Mouse (Mus musculus) midbrain, embryonic 10.5 days (tissue): ENCODE measurements at regions not wholly inside any gene's neighbourhood (a gene's known extent, or its start where the extent isn't known, plus 50 kb on each side); places are given as distances from the start of the nearest gene placed in this dataset.

Experiments
- DNase-seq: peaks from one replicate; pipeline ENCODE4 v3.0.0-alpha.2; 2017; ENCODE audit warnings: low spot score
- H3K27ac ChIP-seq: fragments of 300-500 bp; sonication (generic); replicated peaks from 2 replicates; pipeline ENCODE4 v1.5.1; 2016; ENCODE audit warnings: mild to moderate bottlenecking
- H3K27me3 ChIP-seq: fragments of 300-500 bp; sonication (generic); 2 replicates; pipeline ENCODE4 v1.6.1; 2016; ENCODE audit warnings: low read depth, mild to moderate bottlenecking; ENCODE audit not compliant: poor library complexity, severe bottlenecking
- H3K36me3 ChIP-seq: fragments of 300-500 bp; sonication (generic); 2 replicates; pipeline ENCODE4 v1.6.1; 2016; ENCODE audit warnings: mild to moderate bottlenecking, moderate library complexity
- H3K4me1 ChIP-seq: fragments of 300-500 bp; sonication (generic); 2 replicates; pipeline ENCODE4 v1.6.1; 2016
- H3K4me3 ChIP-seq: fragments of 300-500 bp; sonication (generic); 2 replicates; pipeline ENCODE4 v1.5.1; 2016; ENCODE audit warnings: mild to moderate bottlenecking, moderate library complexity
- H3K9me3 ChIP-seq: fragments of 300-500 bp; sonication (generic); replicated peaks from 2 replicates; pipeline ENCODE4 v1.6.1; 2016; ENCODE audit warnings: mild to moderate bottlenecking
- WGBS: fragments of 180-500 bp; shearing (Covaris S2); methylation state at CpG from one replicate; pipeline ENCODE4 v1.1.7; 2016; 5-methylcytosine and 5-hydroxymethylcytosine counted together

GRCm38 (mm10) chr12:26086923-26087322, 328.1 kb downstream of the Rnf144a start:
- 95% methylated on average over 4 of the region's 4 CpGs for WGBS
- Histone ChIP-seq H3K27me3 (no peaks in the 10 kb centered on the region), H3K9me3 (no peaks in the 10 kb centered on the region), H3K36me3 (no peaks in the 10 kb centered on the region), H3K27ac (no peak overlapping the region), H3K4me3 (no peak overlapping the region), H3K4me1 (no peaks in the 10 kb centered on the region)
- no peak for DNase-seq

GRCm38 (mm10) chr12:26086414-26086813, 328.6 kb downstream of the Rnf144a start:
- 90% methylated on average over 3 of the region's 3 CpGs for WGBS
- H3K4me3 ChIP-seq, result no peak overlapping the region
- no peaks in the 10 kb centered on the region for H3K9me3 ChIP-seq
- no peaks in the 10 kb centered on the region for H3K36me3 ChIP-seq
- no peak overlapping the region for H3K27ac ChIP-seq
- no peaks in the 10 kb centered on the region for H3K27me3 ChIP-seq
- H3K4me1 ChIP-seq, result no peaks in the 10 kb centered on the region
- DNase-seq, result no peak

- 67% methylated on average over 4 of the region's 4 CpGs for WGBS
- Histone ChIP-seq H3K27me3 (no peaks in the 10 kb centered on the region), H3K4me1 (peaks cover 10% of the 10 kb centered on the region), H3K27ac (no peak overlapping the region), H3K9me3 (no peaks in the 10 kb centered on the region), H3K36me3 (no peaks in the 10 kb centered on the region), H3K4me3 (no peak overlapping the region)
- DNase-seq, result no peak
Measured at GRCm38 (mm10) chr12:26079061-26079625, 335.9 kb downstream of the Rnf144a start.

- Histone ChIP-seq H3K4me3 (no peak overlapping the region), H3K4me1 (peaks cover 10% of the 10 kb centered on the region), H3K9me3 (no peaks in the 10 kb centered on the region), H3K27ac (no peak overlapping the region; the same call in 1 of the 2 replicates), H3K36me3 (no peaks in the 10 kb centered on the region), H3K27me3 (no peaks in the 10 kb centered on the region)
- 28% methylated on average over 9 of the region's 9 CpGs for WGBS
- peak; percentile 18 for DNase-seq
Measured at GRCm38 (mm10) chr12:26075638-26076254, 339.3 kb downstream of the Rnf144a start.

- peaks cover 24% of the 10 kb centered on the region for H3K4me1 ChIP-seq
- H3K4me3 ChIP-seq, result no peak overlapping the region
- H3K27me3 ChIP-seq, result peaks cover 24% of the 10 kb centered on the region
- WGBS, result 85% methylated on average over 7 of the region's 7 CpGs
- H3K36me3 ChIP-seq, result no peaks in the 10 kb centered on the region
- DNase-seq, result no peak
- H3K27ac ChIP-seq, result no peak overlapping the region
- H3K9me3 ChIP-seq, result no peaks in the 10 kb centered on the region
Measured at GRCm38 (mm10) chr12:26072180-26072579, 342.9 kb downstream of the Rnf144a start.

- DNase-seq, result peak; percentile 68
Measured at GRCm38 (mm10) chr12:26071610-26072009, 343.4 kb downstream of the Rnf144a start.

GRCm38 (mm10) chr12:26068685-26069008, 346.4 kb downstream of the Rnf144a start:
- Histone ChIP-seq H3K36me3 (no peaks in the 10 kb centered on the region), H3K27ac (peak overlapping the region; percentile 68), H3K9me3 (no peaks in the 10 kb centered on the region), H3K4me1 (peaks cover 14% of the 10 kb centered on the region), H3K4me3 (peak overlapping the region; percentile 43), H3K27me3 (peaks cover 24% of the 10 kb centered on the region)
- DNase-seq, result no peak
- whole genome bisulfite sequencing, result 30% methylated on average over 4 of the region's 4 CpGs

More at GRCm38 (mm10) chr12:26071610-26072009, 343.4 kb downstream of the Rnf144a start:
- Histone ChIP-seq H3K27me3 (peaks cover 24% of the 10 kb centered on the region), H3K4me3 (no peak overlapping the region), H3K4me1 (peaks cover 24% of the 10 kb centered on the region), H3K36me3 (no peaks in the 10 kb centered on the region), H3K9me3 (no peaks in the 10 kb centered on the region), H3K27ac (no peak overlapping the region)
- WGBS, result 13% methylated on average over 3 of the region's 3 CpGs

GRCm38 (mm10) chr12:26067866-26068684, 347.0 kb downstream of the Rnf144a start:
- H3K27ac ChIP-seq, result peak overlapping the region; percentile 68
- H3K4me3 ChIP-seq, result peak overlapping the region; percentile 43
- 8% methylated on average over 24 of the region's 24 CpGs for WGBS
- H3K9me3 ChIP-seq, result no peaks in the 10 kb centered on the region
- no peaks in the 10 kb centered on the region for H3K36me3 ChIP-seq
- H3K4me1 ChIP-seq, result peaks cover 14% of the 10 kb centered on the region
- DNase-seq, result peak; percentile 56
- peaks cover 24% of the 10 kb centered on the region for H3K27me3 ChIP-seq

GRCm38 (mm10) chr12:26060378-26060777, 354.7 kb downstream of the Rnf144a start:
- Histone ChIP-seq H3K27me3 (no peaks in the 10 kb centered on the region), H3K4me3 (no peak overlapping the region), H3K36me3 (no peaks in the 10 kb centered on the region), H3K9me3 (no peaks in the 10 kb centered on the region), H3K27ac (no peak overlapping the region), H3K4me1 (peaks cover 8% of the 10 kb centered on the region)
- no peak for DNase-seq
- WGBS, result 41% methylated on average over 3 of the region's 3 CpGs

GRCm38 (mm10) chr12:26059090-26059489, 356.0 kb downstream of the Rnf144a start:
- Histone ChIP-seq H3K4me1 (peaks cover 8% of the 10 kb centered on the region), H3K9me3 (no peaks in the 10 kb centered on the region), H3K4me3 (no peak overlapping the region), H3K36me3 (no peaks in the 10 kb centered on the region), H3K27me3 (no peaks in the 10 kb centered on the region), H3K27ac (no peak overlapping the region)
- 90% methylated on average over 4 of the region's 4 CpGs for WGBS
- DNase-seq, result no peak

GRCm38 (mm10) chr12:26057491-26058054, 357.5 kb downstream of the Rnf144a start:
- Histone ChIP-seq H3K4me1 (peaks cover 8% of the 10 kb centered on the region), H3K27ac (no peak overlapping the region), H3K4me3 (no peak overlapping the region), H3K27me3 (no peaks in the 10 kb centered on the region), H3K36me3 (no peaks in the 10 kb centered on the region), H3K9me3 (no peaks in the 10 kb centered on the region)
- 97% methylated on average over 9 of the region's 9 CpGs for WGBS
- no peak for DNase-seq

- WGBS, result 86% methylated on average over 6 of the region's 6 CpGs
- no peaks in the 10 kb centered on the region for H3K4me1 ChIP-seq
- no peaks in the 10 kb centered on the region for H3K36me3 ChIP-seq
- H3K9me3 ChIP-seq, result no peaks in the 10 kb centered on the region
- no peak overlapping the region for H3K27ac ChIP-seq
- no peaks in the 10 kb centered on the region for H3K27me3 ChIP-seq
- no peak overlapping the region for H3K4me3 ChIP-seq
- DNase-seq, result no peak
Measured at GRCm38 (mm10) chr12:26046991-26047390, 368.1 kb downstream of the Rnf144a start.

GRCm38 (mm10) chr12:26045321-26045720, 369.7 kb downstream of the Rnf144a start:
- H3K4me1 ChIP-seq, result no peaks in the 10 kb centered on the region
- no peaks in the 10 kb centered on the region for H3K9me3 ChIP-seq
- 88% methylated on average over 1 of the region's 1 CpGs for WGBS
- no peak for DNase-seq
- H3K27ac ChIP-seq, result no peak overlapping the region
- H3K36me3 ChIP-seq, result no peaks in the 10 kb centered on the region
- H3K4me3 ChIP-seq, result no peak overlapping the region
- no peaks in the 10 kb centered on the region for H3K27me3 ChIP-seq
